ENCODE assay signal across 9 mouse cellular contexts in genomic region chr5:110980576-110980975, GRCm38 (mm10).
DNase-seq lines count a peak whose midpoint lies in the region; ATAC-seq lines count a peak whose summit lies in the region.
"Had no signal": no experiment of that assay in that cellular context is flagged by ENCODE, and none has a peak within 500 bp of the region (broad histone marks: within the 10 kb centered on the region; RNA-seq: fewer than 3 reads in every experiment).

No protein-coding gene starts in this region.

- peaks cover 2 to 21% of the 10 kb centered on the region in 2 experiments; a peak in 2 of 4 replicates for H3K4me1 ChIP-seq in heart, embryonic 14.5 days (ENCODE audit: control insufficient read depth in 2 of 2, insufficient read depth in 2 of 2, low read length in 2 of 2)
- H3K4me1 ChIP-seq in brown adipose tissue, adult 24 weeks (ENCODE audit: control insufficient read depth, insufficient read depth, insufficient read length, low read length) = peaks cover 9% of the 10 kb centered on the region; the same call in 1 of the 2 replicates
- peaks cover 44% of the 10 kb centered on the region for H3K4me1 ChIP-seq in hindbrain, embryonic 13.5 days (replicated peaks)
- H3K4me1 ChIP-seq in midbrain, embryonic 13.5 days (replicated peaks) = peaks cover 48% of the 10 kb centered on the region

- H3K27ac ChIP-seq in heart, embryonic 14.5 days (replicated peaks in 1 of 2; ENCODE audit: control insufficient read depth in 1 of 2, insufficient read depth in 1 of 2, low read depth in 2 of 2, low read length in 2 of 2) = no peak overlapping the region
- H3K27ac ChIP-seq in brown adipose tissue, adult 24 weeks (replicated peaks; ENCODE audit: low read depth, low read length) = no peak overlapping the region
- H3K27ac ChIP-seq in hindbrain, embryonic 13.5 days = peak overlapping the region; percentile 93
- peak overlapping the region; percentile 89 for H3K27ac ChIP-seq in midbrain, embryonic 13.5 days
- H3K27ac ChIP-seq: macrophage had no signal

- no peaks in the 10 kb centered on the region for H3K9me3 ChIP-seq in heart, embryonic 14.5 days (ENCODE audit: control insufficient read depth, low read length)
- no peaks in the 10 kb centered on the region for H3K9me3 ChIP-seq in hindbrain, embryonic 13.5 days
- H3K9me3 ChIP-seq in midbrain, embryonic 13.5 days = no peaks in the 10 kb centered on the region

- no peaks in the 10 kb centered on the region for H3K36me3 ChIP-seq in heart, embryonic 14.5 days (ENCODE audit: control insufficient read depth, insufficient read depth, low read length)
- H3K36me3 ChIP-seq in hindbrain, embryonic 13.5 days = 0 out of 2 replicates have a peak, but pooled peaks cover 3% of the 10 kb centered on the region
- H3K36me3 ChIP-seq in midbrain, embryonic 13.5 days = no peaks in the 10 kb centered on the region

- H3K9ac ChIP-seq in heart, embryonic 14.5 days (ENCODE audit: low read length) = peak overlapping the region; percentile 85
- H3K9ac ChIP-seq in hindbrain, embryonic 13.5 days = peak overlapping the region; percentile 90
- H3K9ac ChIP-seq in midbrain, embryonic 13.5 days (replicated peaks) = peak overlapping the region; percentile 78

- H3K27me3 ChIP-seq in heart, embryonic 14.5 days (ENCODE audit: control insufficient read depth, insufficient read depth, low read length) = peaks cover 7% of the 10 kb centered on the region; the same call in 1 of the 2 replicates
- peaks cover 9% of the 10 kb centered on the region; the same call in 1 of the 2 replicates for H3K27me3 ChIP-seq in hindbrain, embryonic 13.5 days
- H3K27me3 ChIP-seq in midbrain, embryonic 13.5 days = 0 out of 2 replicates have a peak, but pooled peaks cover 5% of the 10 kb centered on the region

- DNase-seq in heart, adult 8-10 months (ENCODE audit: low spot score) = no peak
- DNase-seq in thymus, postnatal 36 days = no peak
- no peak for DNase-seq in right cerebral cortex, postnatal 14 days
- no peak for DNase-seq in kidney, postnatal 14 days

- H3K4me3 ChIP-seq in heart, embryonic 14.5 days (ENCODE audit: control insufficient read depth in 1 of 2, insufficient read depth in 1 of 2, low read depth in 1 of 2, low read length in 2 of 2) = peak overlapping the region; percentile 71 to 79; a peak in 3 of 4 replicates
- peak overlapping the region; percentile 74 for H3K4me3 ChIP-seq in brown adipose tissue, adult 24 weeks (ENCODE audit: insufficient read depth, low read depth, low read length)
- peak overlapping the region; percentile 82 for H3K4me3 ChIP-seq in hindbrain, embryonic 13.5 days
- H3K4me3 ChIP-seq in midbrain, embryonic 13.5 days (replicated peaks) = peak overlapping the region; percentile 59

- 61% methylated on average over 5 of the region's 5 CpGs for WGBS in heart, embryonic 14.5 days
- WGBS in hindbrain, embryonic 13.5 days = 43% methylated on average over 5 of the region's 5 CpGs
- 60% methylated on average over 5 of the region's 5 CpGs for WGBS in midbrain, embryonic 13.5 days

- ATAC-seq in heart, embryonic 14.5 days (ENCODE audit: insufficient number of reproducible peaks, insufficient read depth, low FRiP score, low read depth) = no peak
- ATAC-seq in hindbrain, embryonic 13.5 days (ENCODE audit: low FRiP score) = no peak
- ATAC-seq in midbrain, embryonic 13.5 days = no peak

- peak overlapping the region; percentile 98 for H3K4me2 ChIP-seq in heart, embryonic 14.5 days (ENCODE audit: low read length)
- H3K4me2 ChIP-seq in hindbrain, embryonic 13.5 days = peak overlapping the region; percentile 78
- H3K4me2 ChIP-seq in midbrain, embryonic 13.5 days (replicated peaks) = peak overlapping the region; percentile 79

Comparison
In these comparisons a context has a peak if more than half of its experiments do, and no peak if none do; other contexts are left out.
1. H3K27ac ChIP-seq: peak in hindbrain, embryonic 13.5 days (single experiment) and midbrain, embryonic 13.5 days (single experiment); none in heart, embryonic 14.5 days (0 of 2) and brown adipose tissue, adult 24 weeks (single experiment).
2. Peak in every context shown above with its lines, with median percentiles within 50 percentile points of each other: H3K4me2 ChIP-seq, H3K4me3 ChIP-seq and H3K9ac ChIP-seq.